Mouse (Mus musculus): ENCODE measurements around the gene Ccdc106. TPM values are rescaled to one million over a fixed set of nuclear protein-coding genes. Genes with fewer than 3 reads are reported as not detected.
A peak's percentile ranks its signal among the peaks of the same experiment; 100 is the strongest.
"Not testable (repeated sequence)": the region's sequence is repeated elsewhere in the genome, so short reads cannot be mapped to it uniquely, and the experiment has no call there.

Ccdc106 gene
- total RNA-seq, 1 experiment from 2014 or later, result 0.14 TPM

DNA sequence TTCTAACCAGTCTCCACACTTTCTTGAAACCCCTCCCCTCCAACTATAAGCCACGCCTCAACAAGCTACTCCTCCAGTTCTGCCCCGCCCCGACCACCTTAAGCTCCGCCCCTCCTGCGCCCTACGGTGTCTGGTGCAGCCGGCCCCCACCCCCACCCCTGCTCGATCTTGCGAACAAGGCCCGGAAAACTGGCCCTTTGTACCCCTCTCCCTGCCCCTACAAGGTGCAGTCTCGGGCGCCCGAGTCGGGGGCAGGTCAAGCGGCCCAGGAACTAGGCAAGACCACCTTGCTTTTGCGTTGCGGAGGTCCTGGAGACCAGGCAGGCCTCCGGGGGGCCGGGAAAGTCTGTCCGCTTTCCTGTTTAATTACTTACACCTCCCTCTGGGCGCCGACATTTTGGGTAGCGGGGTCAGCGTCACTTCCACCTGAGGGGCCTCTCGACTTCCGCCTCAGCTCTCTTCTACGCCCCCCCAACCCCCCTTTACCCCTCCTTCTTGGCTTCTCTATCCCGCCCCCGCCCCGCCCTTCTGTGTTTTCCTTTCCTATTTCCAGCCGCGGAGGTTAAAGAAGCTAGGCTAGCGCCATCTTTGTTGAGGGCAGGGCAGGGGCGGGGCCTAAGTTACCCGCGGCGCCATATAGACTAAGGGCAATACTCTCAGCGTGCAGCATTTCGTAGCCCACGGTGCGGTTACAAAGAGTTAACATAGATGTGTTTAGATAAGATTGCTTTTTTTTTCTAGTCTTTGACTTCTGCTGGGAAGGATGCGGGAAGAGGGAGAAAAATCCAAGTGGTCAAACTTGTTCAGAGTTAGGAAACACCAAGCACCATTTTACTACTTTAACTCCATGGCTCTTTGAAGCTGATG lies 5.9 kb upstream of the Ccdc106 start, which contains the start of the genes Zfp524 and Fiz1:
Gene Zfp524 (plus strand): TSS at position 165 of the 867 bp plus-strand sequence.
Gene Fiz1 (minus strand): TSS at position 447 of the 867 bp plus-strand sequence.
- ATAC-seq (replicated peaks; ENCODE audit: low read depth, poor library complexity, severe bottlenecking), result peak; percentile 64

- ATAC-seq (replicated peaks; ENCODE audit: low read depth, poor library complexity, severe bottlenecking), result peak; percentile 61
Observed at GRCm38 (mm10) chr7:5015118-5016001, 5.0 kb upstream of the Ccdc106 start, which contains the start of gene Gm44973. Gene Gm44973, plus strand, starts transcription at chr7:5015496.

DNA sequence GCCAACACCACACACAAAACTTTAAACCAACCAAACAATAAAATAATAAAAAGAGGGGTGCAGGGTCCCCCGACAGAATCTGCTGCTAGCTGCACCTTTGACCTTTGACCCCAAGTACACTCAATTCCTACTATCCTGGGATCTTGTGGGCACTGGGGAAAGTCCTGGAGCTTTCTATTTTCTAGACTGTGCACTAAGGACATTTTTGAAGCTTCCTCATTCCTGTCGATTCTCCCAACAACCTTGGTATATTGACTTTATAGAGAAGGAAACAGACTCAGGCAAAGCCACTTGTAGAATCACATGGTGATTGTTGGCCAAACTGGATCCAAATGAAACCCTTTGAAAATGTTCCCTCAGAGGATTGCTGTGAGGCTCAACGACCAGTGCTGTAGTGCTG lies 4.3 kb upstream of the Ccdc106 start:
- no peak for ATAC-seq (replicated peaks; ENCODE audit: low read depth, poor library complexity, severe bottlenecking)

GRCm38 (mm10) chr7:5016920-5017319 lies 3.4 kb upstream of the Ccdc106 start:
- ATAC-seq (replicated peaks; ENCODE audit: low read depth, poor library complexity, severe bottlenecking), result no peak

DNA sequence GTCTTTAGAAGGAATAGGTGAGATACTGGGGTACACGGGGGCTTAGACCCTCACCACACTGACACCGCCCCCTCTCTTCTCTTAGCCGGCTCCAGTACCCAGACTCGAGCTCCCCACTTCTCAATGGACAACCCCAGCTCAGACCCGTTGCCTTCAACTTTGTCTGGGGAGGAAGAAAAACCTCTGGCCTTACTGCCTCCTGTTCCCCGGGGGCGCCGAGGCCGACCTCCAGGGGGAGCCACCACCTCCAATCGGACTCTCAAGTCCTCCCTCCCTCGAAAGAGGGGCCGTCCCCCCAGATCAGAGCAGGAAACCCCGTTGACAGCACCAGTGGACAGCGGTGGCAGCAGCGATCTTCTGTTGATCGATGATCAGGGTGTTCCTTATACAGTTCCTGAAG lies 3.0 kb upstream of the Ccdc106 start:
- no peak for ATAC-seq (replicated peaks; ENCODE audit: low read depth, poor library complexity, severe bottlenecking)

GRCm38 (mm10) chr7:5017931-5018330 lies 2.4 kb upstream of the Ccdc106 start:
- ATAC-seq (replicated peaks; ENCODE audit: low read depth, poor library complexity, severe bottlenecking), result no peak

DNA sequence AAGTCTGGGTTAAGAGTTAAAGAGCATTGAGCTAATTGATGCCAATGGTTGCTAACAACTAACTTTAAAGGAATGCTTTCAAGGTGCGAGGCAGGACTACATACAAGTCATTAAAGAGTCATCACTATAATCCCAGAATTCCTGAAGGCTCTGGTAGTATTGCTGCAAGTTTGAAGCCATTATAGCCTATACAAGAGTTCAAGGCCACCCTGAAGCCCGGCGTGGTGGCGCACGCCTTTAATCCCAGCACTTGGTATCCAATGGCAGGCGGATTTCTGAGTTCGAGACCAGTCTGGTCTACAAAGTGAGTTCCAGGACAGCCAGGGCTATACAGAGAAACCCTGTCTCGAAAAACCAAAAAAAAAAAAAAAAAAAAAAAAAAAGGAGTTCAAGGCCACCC lies 777 bp upstream of the Ccdc106 start:
- ATAC-seq (replicated peaks; ENCODE audit: low read depth, poor library complexity, severe bottlenecking), result not testable (repeated sequence)

DNA sequence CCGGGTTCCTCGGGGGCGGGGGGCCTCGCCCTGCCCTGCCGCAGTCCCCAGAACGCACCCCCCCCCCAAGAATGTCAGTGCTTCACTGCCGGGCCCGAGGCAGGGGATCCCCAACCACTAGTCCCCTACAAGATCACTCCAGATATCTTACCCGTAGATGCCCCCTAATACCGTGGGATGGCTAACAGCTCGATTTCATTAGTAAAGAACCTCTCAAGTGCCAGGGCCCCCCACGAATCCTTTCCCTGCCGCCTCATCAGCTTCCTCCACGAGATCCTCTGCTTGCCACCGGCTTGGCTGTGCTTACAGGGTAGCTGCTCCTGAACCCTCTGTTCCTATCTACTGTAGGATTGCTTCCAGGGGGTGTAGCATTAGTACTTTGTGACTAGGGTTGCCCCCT lies 332 bp downstream of the Ccdc106 start:
- no peak for ATAC-seq (replicated peaks; ENCODE audit: low read depth, poor library complexity, severe bottlenecking)

- no peak for ATAC-seq (replicated peaks; ENCODE audit: low read depth, poor library complexity, severe bottlenecking)
Observed at GRCm38 (mm10) chr7:5021197-5021596, 844 bp downstream of the Ccdc106 start.

DNA sequence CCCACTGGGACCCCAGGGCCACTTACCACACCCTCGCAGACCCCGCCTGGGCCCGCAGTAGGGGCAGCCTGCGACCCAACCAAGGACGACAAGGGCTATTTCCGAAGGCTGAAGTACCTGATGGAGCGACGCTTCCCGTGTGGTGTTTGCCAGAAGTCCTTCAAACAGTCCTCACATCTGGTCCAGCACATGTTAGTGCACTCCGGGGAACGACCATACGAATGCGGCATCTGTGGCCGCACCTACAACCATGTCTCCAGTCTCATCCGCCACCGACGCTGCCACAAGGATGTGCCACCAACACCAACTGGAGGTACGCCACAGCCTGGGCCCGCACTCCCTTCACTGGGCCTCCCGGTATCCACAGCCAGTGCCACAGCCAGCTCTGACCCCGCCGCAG lies 9.2 kb downstream of the Ccdc106 start:
- no peak for ATAC-seq (replicated peaks; ENCODE audit: low read depth, poor library complexity, severe bottlenecking)

DNA sequence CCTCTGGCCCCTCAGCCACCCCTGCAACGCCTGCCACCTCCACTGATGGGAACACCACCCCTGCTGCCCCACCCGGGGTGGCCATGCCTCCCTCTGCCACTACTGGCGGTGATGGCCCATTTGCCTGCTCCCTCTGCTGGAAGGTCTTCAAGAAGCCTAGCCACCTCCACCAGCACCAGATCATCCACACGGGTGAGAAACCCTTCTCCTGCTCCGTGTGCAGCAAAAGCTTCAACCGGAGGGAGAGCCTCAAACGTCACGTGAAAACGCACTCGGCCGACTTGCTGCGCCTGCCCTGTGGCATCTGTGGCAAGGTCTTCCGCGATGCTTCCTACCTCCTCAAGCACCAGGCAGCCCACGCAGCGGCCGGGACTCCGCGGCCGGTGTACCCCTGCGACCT lies 9.6 kb downstream of the Ccdc106 start:
- no peak for ATAC-seq (replicated peaks; ENCODE audit: low read depth, poor library complexity, severe bottlenecking)

- no peak for ATAC-seq (replicated peaks; ENCODE audit: low read depth, poor library complexity, severe bottlenecking)
Observed at GRCm38 (mm10) chr7:5030554-5031275, 10.4 kb downstream of the Ccdc106 start.

GRCm38 (mm10) chr7:5031496-5031895 lies 11.1 kb downstream of the Ccdc106 start:
- ATAC-seq (replicated peaks; ENCODE audit: low read depth, poor library complexity, severe bottlenecking), result no peak

- ATAC-seq (replicated peaks; ENCODE audit: low read depth, poor library complexity, severe bottlenecking), result no peak
Observed at GRCm38 (mm10) chr7:5033818-5034217, 13.5 kb downstream of the Ccdc106 start, which contains the start of gene 4632433K11Rik. Gene 4632433K11Rik, plus strand, starts transcription at chr7:5034118.

GRCm38 (mm10) chr7:5035628-5036027 lies 15.3 kb downstream of the Ccdc106 start:
- no peak for ATAC-seq (replicated peaks; ENCODE audit: low read depth, poor library complexity, severe bottlenecking)

DNA sequence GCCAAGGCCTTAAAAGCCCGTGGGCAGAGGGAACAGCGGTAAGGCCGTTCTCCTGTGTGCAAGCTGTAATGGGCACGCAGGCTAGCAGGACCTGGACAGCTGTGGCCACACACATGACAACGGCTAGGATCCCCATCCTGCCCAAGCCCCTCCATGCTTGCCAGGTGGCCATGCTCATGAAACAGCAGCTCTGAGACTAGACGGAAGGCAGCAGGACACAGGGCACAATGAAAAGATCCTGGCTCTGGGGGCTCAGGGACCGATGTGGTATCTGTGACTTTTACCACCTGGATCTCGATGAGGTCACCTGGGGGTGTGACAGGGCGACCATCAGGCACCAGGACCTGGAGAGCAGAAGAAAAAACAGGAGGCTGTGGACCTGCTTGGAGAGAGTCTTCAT lies 15.8 kb downstream of the Ccdc106 start:
- no peak for ATAC-seq (replicated peaks; ENCODE audit: low read depth, poor library complexity, severe bottlenecking)

DNA sequence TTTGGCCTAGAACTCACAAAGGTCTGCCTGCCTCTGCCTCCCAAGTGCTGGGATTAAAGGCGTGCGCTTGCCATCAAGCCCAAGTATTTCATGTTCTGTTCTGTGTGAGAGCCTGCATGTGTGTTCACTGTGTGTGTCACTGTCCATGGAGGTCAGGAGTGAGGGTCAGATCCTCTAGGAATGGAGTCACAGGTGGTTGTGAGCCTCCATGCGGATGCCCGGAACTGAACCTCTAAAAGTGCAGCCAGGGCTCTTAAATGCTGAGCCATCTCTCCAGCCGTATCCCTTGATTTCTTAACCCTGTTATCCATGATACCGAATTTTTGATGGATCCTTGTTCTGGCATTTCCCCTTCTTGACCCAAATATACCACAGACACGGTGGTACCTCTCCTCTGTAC lies 16.7 kb downstream of the Ccdc106 start:
- ATAC-seq (replicated peaks; ENCODE audit: low read depth, poor library complexity, severe bottlenecking), result no peak

DNA sequence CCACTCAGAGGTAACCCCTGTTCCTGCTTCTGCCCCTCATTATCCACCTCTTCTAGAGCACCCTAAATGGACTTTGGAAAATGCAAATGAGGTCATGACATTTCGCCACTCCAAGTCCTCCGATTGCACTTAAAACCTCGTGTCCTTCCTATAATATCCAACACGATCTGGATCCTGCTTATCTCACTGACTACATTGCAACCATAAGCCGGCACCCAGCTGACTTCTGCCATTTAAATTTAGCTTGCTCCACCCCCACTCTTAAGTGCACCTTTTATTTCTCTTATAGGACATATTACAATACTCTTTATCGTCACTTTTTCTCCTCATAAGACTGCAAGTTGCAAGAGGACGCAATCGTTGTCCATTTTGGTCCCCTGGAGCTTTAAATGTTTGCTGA lies 17.1 kb downstream of the Ccdc106 start:
- ATAC-seq (replicated peaks; ENCODE audit: low read depth, poor library complexity, severe bottlenecking), result no peak

DNA sequence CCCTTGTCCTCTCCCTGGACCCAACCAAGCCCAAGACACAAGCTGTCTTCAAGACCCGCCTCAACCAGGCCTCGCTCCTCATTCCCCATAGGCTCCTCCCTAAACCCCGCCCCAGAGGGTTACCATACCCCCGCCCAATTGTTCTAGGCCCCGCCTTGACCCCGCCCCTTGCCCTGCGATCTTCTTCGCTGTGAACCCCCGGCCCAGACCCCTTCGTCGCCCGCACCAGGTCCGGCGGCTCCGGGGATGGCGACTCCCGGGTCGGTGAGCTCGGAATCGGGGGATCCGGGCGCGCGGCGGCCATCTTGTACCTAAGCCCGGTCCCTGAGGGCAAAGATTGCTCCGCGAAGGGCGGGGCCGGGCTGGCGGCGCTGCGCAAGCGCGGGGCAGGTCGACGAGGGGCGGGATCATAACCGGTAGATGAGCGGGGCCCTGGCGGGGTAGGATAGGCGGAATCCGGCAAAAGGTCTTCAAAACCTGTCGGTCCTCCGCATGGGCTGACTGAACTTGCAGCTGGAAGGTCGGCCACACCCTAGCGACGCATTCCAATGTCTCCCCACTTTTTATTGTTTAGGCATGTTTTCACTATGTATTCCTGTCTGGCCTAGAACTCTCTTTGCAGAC lies 17.9 kb downstream of the Ccdc106 start, which contains the start of gene Zfp784:
Gene Zfp784 (minus strand): TSS at position 338 of the 624 bp plus-strand sequence.
- ATAC-seq (replicated peaks; ENCODE audit: low read depth, poor library complexity, severe bottlenecking), result peak; percentile 91

DNA sequence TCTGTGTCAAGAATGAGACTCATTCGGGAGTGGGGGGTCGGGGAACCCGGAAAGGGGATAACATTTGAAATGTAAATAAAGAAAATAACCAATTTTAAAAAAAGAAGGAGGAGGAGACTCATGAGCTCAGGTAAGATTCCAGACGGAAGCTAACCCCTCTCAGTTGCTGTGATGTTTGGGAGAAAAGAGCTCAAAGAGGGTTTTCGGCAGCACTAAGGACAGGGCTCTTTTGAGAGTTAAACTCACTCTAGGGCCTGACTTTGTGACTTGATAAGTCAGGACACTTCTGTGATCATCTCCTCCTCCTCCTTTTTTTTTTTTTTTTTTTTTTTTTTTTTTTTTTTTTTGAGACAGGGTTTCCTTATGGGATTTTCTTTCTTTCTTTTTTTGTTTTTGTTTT lies 18.6 kb downstream of the Ccdc106 start:
- no peak for ATAC-seq (replicated peaks; ENCODE audit: low read depth, poor library complexity, severe bottlenecking)

All from common myeloid progenitor, adult 5-6 weeks (primary cell).